Mouse (Mus musculus) monocyte, adult 5-6 weeks (primary cell): ENCODE results near the gene Vmn1r235. TPM values are rescaled to one million over a fixed set of nuclear protein-coding genes. Genes with fewer than 3 reads are reported as not detected.
"Not testable (repeated sequence)": the region's sequence is repeated elsewhere in the genome, so short reads cannot be mapped to it uniquely, and the experiment has no call there.

Source experiments
- ATAC-seq: fragments of 153-309, 156-312 bp; replicated peaks from 2 replicates; pipeline ENCODE4 v1.8.0; 2017; ENCODE audit warnings: mild to moderate bottlenecking; ENCODE audit not compliant: low TSS enrichment, insufficient number of reproducible peaks, severe bottlenecking, poor library complexity, low FRiP score
- total RNA-seq: library from RNA; stranded (forward); fragments of 200-1000, 200-491, 200-594 nt; gene quantifications from 3 replicates; pipeline ENCODE4 v1.2.3, GENCODE M21; 2017

The Vmn1r235 gene
- not detected in 3 replicates for total RNA-seq

- ATAC-seq: no peak
Measured at GRCm38 (mm10) chr17:21256111-21256510, at the start of gene Vmn1r235. Gene Vmn1r235, plus strand, starts transcription at chr17:21256411.

DNA sequence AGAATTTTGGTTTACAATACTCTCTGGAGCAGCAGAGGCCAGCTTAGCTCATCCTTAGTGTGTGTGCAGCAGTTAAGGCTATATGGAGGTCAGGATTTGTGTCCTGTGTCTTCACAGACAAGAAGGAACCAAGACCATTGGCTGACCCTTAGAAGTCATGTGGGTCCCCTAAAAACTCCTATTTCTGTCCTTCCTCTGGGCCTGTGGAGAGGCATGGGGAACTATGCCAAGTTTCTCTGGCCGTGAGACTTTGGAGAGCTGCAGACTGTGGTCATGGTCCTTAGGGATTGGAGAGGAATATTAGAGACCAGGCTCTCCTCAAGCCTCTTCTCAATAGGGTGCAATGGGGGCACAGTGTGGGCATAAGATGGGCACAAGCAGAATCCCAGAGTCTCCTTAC is 45.1 kb upstream of the Vmn1r235 start:
- not testable (repeated sequence) for ATAC-seq

- no peak for ATAC-seq
Measured at GRCm38 (mm10) chr17:21225787-21226186, 30.4 kb upstream of the Vmn1r235 start, which contains the start of gene Vmn1r234. Gene Vmn1r234, plus strand, starts transcription at chr17:21226087.

DNA sequence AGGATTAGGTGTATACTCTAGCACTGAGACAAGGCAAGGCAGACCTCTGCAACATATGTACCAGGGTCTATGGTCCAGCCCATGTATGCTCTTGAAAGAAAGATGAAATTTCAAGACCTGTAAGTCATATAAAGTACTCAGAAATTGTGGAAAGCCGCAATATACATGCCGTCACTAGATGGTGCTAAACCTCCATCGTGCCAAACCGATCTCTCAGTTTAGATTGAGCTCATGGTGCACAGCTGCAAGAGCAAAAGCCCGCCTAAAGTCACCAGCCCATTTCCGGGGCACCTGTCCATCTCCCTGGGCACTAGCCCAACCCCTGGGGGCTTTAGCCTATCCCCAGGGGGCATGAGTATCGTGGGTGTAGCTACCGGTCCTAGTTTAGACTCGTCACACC is 24.6 kb upstream of the Vmn1r235 start:
- 0 out of 2 replicates have a peak, but pooled peaks have one; percentile 31 for ATAC-seq

DNA sequence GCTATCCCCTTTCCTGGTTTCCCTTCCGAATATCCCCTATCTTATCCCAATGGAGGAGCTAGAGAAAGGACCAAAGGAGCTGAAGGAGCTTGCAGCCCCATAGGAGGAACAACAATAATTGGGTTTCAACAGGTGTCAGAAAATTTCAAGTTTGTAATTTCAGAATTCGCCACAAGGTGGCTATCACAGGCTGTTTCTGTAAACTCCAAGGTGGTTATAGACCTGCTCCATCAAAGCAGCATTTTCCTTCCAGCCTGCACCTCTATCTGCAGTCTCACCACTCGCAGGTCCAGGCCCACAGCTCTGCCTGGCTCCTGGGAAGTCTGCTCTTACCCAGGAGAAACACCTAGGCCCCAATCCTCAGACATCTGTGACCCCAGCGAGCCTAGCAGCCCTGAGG is 15.9 kb downstream of the Vmn1r235 start:
- 0 out of 2 replicates have a peak, but pooled peaks have one; percentile 31 for ATAC-seq

DNA sequence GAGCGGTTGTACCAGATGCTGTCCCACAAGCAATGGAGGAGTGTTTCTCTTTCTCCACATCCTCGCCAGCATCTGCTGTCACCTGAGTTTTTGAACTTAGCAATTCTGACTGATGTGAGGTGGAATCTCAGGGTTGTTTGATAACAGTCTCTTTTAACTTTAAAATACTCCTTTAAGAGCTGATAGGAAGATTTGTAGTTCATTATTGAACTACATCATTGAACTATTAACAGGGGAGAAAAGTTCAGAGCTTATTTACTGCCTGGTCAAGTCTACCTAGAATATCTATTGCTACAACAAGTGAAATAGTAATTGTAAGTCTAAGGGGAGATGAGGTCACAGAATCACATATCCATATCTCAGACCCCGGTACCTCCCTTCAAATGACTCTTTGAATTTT is 26.4 kb downstream of the Vmn1r235 start, which contains the start of gene Vmn1r236:
Gene Vmn1r236 (plus strand): TSS at position 301 of the 400 bp plus-strand sequence.
- no peak for ATAC-seq

GRCm38 (mm10) chr17:21284395-21284794 is 28.2 kb downstream of the Vmn1r235 start:
- ATAC-seq: no peak

DNA sequence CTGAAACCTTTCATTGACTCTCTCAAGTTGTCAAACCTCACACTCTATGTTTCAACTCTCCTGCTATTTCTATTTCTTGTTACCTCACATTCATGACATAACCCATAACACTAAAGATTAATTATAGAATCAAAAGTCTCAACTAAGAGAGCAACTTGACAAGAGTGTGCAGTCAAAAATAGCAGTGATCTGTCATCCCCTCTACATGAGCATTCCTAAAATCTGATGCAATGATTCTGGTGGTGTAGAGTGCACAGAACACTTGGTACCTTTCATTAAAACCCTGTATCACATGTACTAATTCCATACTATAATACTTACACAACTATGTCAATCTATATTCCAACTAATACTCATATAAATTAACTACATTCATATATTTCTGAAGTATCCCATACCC is 33.5 kb downstream of the Vmn1r235 start:
- ATAC-seq: no peak

- ATAC-seq: no peak
Measured at GRCm38 (mm10) chr17:21311565-21311964, 55.4 kb downstream of the Vmn1r235 start, which contains the start of gene Vmn1r237. Gene Vmn1r237, plus strand, starts transcription at chr17:21311865.

Other genes with a start within 250 kb of the Vmn1r235 start
- 14.8 to 28.5 TPM (median 21.0 TPM) in 3 replicates for gene Zfp160, start 247.5 kb upstream of the Vmn1r235 start, total RNA-seq
- 0.10 TPM in 1 of 3 replicates, not detected in the others for gene Vmn1r234, start 30.3 kb upstream of the Vmn1r235 start, total RNA-seq
- gene Vmn1r236, start 26.5 kb downstream of the Vmn1r235 start, total RNA-seq: not detected in 3 replicates
- gene Vmn1r237, start 55.5 kb downstream of the Vmn1r235 start, total RNA-seq: not detected in 3 replicates
- 11.9 to 29.1 TPM (median 15.5 TPM) in 3 replicates for gene Zfp677, start 127.3 kb downstream of the Vmn1r235 start, total RNA-seq
- gene Zfp54, start 166.8 kb downstream of the Vmn1r235 start, total RNA-seq: 3.5 to 11.0 TPM (median 10.3 TPM) in 3 replicates
- 26.6 to 33.0 TPM (median 27.2 TPM) in 3 replicates for gene Zfp51, start 194.0 kb downstream of the Vmn1r235 start, total RNA-seq
- 39.0 to 49.6 TPM (median 42.5 TPM) in 3 replicates for gene Zfp53, start 232.6 kb downstream of the Vmn1r235 start, total RNA-seq